Mouse (Mus musculus) testis, adult 2 months (tissue): Measurements from ENCODE around the gene Tprn.

ENCODE experiments used
- CTCF ChIP-seq: fragments of 200-500 bp; IDR thresholded peaks from 2 replicates; pipeline ENCODE4 v1.5.1; 2012; ENCODE audit warnings: low read depth, mild to moderate bottlenecking, inconsistent platforms, low read length, moderate library complexity; ENCODE audit not compliant: control insufficient read depth, insufficient read depth, insufficient replicate concordance
- POLR2A ChIP-seq: fragments of 200-500 bp; IDR thresholded peaks from 2 replicates; pipeline ENCODE4 v1.6.1; 2012; ENCODE audit warnings: low read depth, mild to moderate bottlenecking, inconsistent platforms, low read length, moderate library complexity; ENCODE audit not compliant: control insufficient read depth

DNA sequence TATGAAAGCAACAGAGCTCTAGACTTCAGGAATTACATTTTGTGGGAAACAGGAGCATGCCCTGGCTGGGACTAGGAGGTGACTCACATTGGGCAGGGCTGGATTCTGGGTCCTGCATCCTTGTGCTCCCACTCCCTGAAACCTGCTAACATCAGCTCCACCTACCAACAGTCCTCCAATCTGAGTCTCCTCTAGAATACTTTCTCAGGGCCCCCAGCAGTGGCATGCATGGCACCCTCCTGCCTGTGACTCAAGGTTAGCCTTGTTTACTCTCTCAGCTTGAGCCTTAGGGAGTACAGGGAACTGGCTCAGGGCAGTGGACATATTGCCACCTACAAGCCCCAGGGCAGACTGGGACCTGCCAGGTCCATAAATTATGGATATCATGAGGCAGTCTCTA lies 24.3 kb upstream of the Tprn start:
- TF ChIP-seq CTCF (no peak), POLR2A (no peak)
